8 mouse cellular contexts compared by ENCODE assay signal in the genomic region with DNA sequence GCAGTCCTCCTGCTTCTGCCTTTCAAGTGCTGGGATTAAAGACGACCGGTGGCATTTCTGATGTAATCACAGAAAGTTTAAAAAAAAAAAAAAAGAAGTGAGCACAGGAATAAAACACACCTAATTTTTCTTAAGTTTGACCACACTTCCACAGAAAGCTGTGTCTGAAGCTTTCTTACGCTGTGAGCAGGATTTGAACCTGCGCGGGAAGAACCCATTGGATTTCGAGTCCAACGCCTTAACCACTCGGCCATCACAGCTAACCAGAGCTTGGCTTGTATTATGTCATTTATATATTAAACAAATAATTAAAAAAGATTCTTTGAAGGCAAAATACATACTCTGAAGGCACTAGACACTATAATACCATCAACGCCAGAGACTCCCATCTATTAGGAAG. TPM values are rescaled to one million over a fixed set of nuclear protein-coding genes. Genes with fewer than 3 reads are reported as not detected.
A peak's percentile ranks its signal among the peaks of the same experiment; 100 is the strongest.
DNase-seq lines count a peak whose midpoint lies in the region; ATAC-seq and TF ChIP-seq lines count a peak whose summit lies in the region.

No protein-coding gene starts in this region.

- under 1% methylated on average over 9 of the region's 9 CpGs for WGBS in forebrain, postnatal 0 days
- under 1% methylated on average over 9 of the region's 9 CpGs for WGBS in hindbrain, embryonic 11.5 days

- DNase-seq in T-cell, adult 2 months (ENCODE audit: low spot score) = peak; percentile 63
- peak; percentile 69 for DNase-seq in cerebellum, adult 8-10 months
- DNase-seq in forebrain, postnatal 0 days = peak; percentile 86
- peak; percentile 89 for DNase-seq in hindbrain, embryonic 11.5 days (ENCODE audit: low spot score)
- DNase-seq in layer of hippocampus, postnatal 14 days (ENCODE audit: low spot score in 2 of 2) = peak; percentile 68 to 87
- peak; percentile 89 for DNase-seq in lung, postnatal 36 days
- DNase-seq in retina, postnatal 7 days (ENCODE audit: low read depth, low spot score) = peak; percentile 83
- peak; percentile 81 for DNase-seq in yolk sac, embryonic 10.5 days (ENCODE audit: low spot score)

- no peak overlapping the region for H3K9ac ChIP-seq in forebrain, postnatal 0 days
- no peak overlapping the region for H3K9ac ChIP-seq in hindbrain, embryonic 11.5 days (ENCODE audit: low read depth, low read length)

- H3K27me3 ChIP-seq in forebrain, postnatal 0 days (ENCODE audit: insufficient read depth, low read length) = peaks cover 30% of the 10 kb centered on the region
- peaks cover 19% of the 10 kb centered on the region for H3K27me3 ChIP-seq in hindbrain, embryonic 11.5 days (ENCODE audit: control insufficient read depth, insufficient read depth, low read length)

- peak overlapping the region; percentile 38 for H3K4me3 ChIP-seq in forebrain, postnatal 0 days (ENCODE audit: low read depth, low read length)
- peak overlapping the region; percentile 44 for H3K4me3 ChIP-seq in hindbrain, embryonic 11.5 days (ENCODE audit: low read depth, low read length)

- H3K27ac ChIP-seq in forebrain, postnatal 0 days (ENCODE audit: low read depth, low read length) = no peak overlapping the region
- no peak overlapping the region for H3K27ac ChIP-seq in hindbrain, embryonic 11.5 days (ENCODE audit: low read depth, low read length)

- H3K36me3 ChIP-seq in forebrain, postnatal 0 days (ENCODE audit: insufficient read depth) = no peaks in the 10 kb centered on the region
- no peaks in the 10 kb centered on the region for H3K36me3 ChIP-seq in hindbrain, embryonic 11.5 days (ENCODE audit: control insufficient read depth, insufficient read depth, low read length)

- TF ChIP-seq CTCF in forebrain, postnatal 0 days (IDR thresholded peaks at IDR 0.05; ENCODE audit: low read depth) = no peak

- peaks cover 11% of the 10 kb centered on the region; the same call in 1 of the 2 replicates for H3K4me1 ChIP-seq in forebrain, postnatal 0 days (ENCODE audit: insufficient read depth)
- no peaks in the 10 kb centered on the region for H3K4me1 ChIP-seq in hindbrain, embryonic 11.5 days (replicated peaks; ENCODE audit: control insufficient read depth, insufficient read depth, low read length)

- H3K9me3 ChIP-seq in forebrain, postnatal 0 days (ENCODE audit: low read length) = no peaks in the 10 kb centered on the region
- no peaks in the 10 kb centered on the region for H3K9me3 ChIP-seq in hindbrain, embryonic 11.5 days (ENCODE audit: control insufficient read depth, low read length)

- peak; percentile 69 for ATAC-seq in forebrain, postnatal 0 days
- peak; percentile 60 for ATAC-seq in hindbrain, embryonic 11.5 days (ENCODE audit: low FRiP score)

- peak overlapping the region; percentile 55 for H3K4me2 ChIP-seq in forebrain, postnatal 0 days (ENCODE audit: low read depth)
- H3K4me2 ChIP-seq in hindbrain, embryonic 11.5 days (replicated peaks; ENCODE audit: low read depth, low read length) = peak overlapping the region; percentile 68

RNA-seq across cellular contexts. Expression of gene Prss16, which starts 12.7 kb away (rescaled TPM):
- total RNA-seq in forebrain, postnatal 0 days (2014; rRNA removed) = not detected in 2 replicates
- not detected in 2 replicates for polyA plus RNA-seq in forebrain, postnatal 0 days (2015; fragmentation: Nextera tagmentation; extraction: Ambion mirVana)
- 0.51 TPM in 1 of 2 replicates, not detected in the other for polyA plus RNA-seq in hindbrain, embryonic 11.5 days (2014; fragmentation: Nextera tagmentation; extraction: Ambion mirVana)
- total RNA-seq in layer of hippocampus, postnatal 14 days (2021) = under 1 TPM in 1 of 2 experiments, not detected in 1; 0.46 TPM

RNA-seq across cellular contexts. Expression of gene Hist1h2ah, which starts 13.1 kb away (rescaled TPM):
- 9.2 and 47.2 TPM in 2 replicates for total RNA-seq in forebrain, postnatal 0 days (2014; rRNA removed)
- 1.6 and 1.9 TPM in 2 replicates for polyA plus RNA-seq in forebrain, postnatal 0 days (2015; fragmentation: Nextera tagmentation; extraction: Ambion mirVana)
- 8.4 and 11.9 TPM in 2 replicates for polyA plus RNA-seq in hindbrain, embryonic 11.5 days (2014; fragmentation: Nextera tagmentation; extraction: Ambion mirVana)
- total RNA-seq in layer of hippocampus, postnatal 14 days (2021) = 10 to 100 TPM; 60.0 to 62.5 TPM

RNA-seq across cellular contexts. Expression of gene Hist1h2bk, which starts 13.4 kb away (rescaled TPM):
- total RNA-seq in forebrain, postnatal 0 days (2014; rRNA removed) = 233 and 262 TPM in 2 replicates
- 0.40 TPM in 1 of 2 replicates, not detected in the other for polyA plus RNA-seq in forebrain, postnatal 0 days (2015; fragmentation: Nextera tagmentation; extraction: Ambion mirVana)
- 7.2 and 10.2 TPM in 2 replicates for polyA plus RNA-seq in hindbrain, embryonic 11.5 days (2014; fragmentation: Nextera tagmentation; extraction: Ambion mirVana)
- total RNA-seq in layer of hippocampus, postnatal 14 days (2021) = 10 to 100 TPM; 22.2 to 42.1 TPM

RNA-seq across cellular contexts. Expression of gene Hist1h4i, which starts 18.9 kb away (rescaled TPM):
- total RNA-seq in forebrain, postnatal 0 days (2014; rRNA removed) = 26.4 and 44.9 TPM in 2 replicates
- 4.2 and 5.8 TPM in 2 replicates for polyA plus RNA-seq in forebrain, postnatal 0 days (2015; fragmentation: Nextera tagmentation; extraction: Ambion mirVana)
- 31.2 and 31.4 TPM in 2 replicates for polyA plus RNA-seq in hindbrain, embryonic 11.5 days (2014; fragmentation: Nextera tagmentation; extraction: Ambion mirVana)
- total RNA-seq in layer of hippocampus, postnatal 14 days (2021) = 10 to 100 TPM; 42.3 to 60.3 TPM

RNA-seq across cellular contexts. Expression of gene Hist1h2ag, which starts 20.5 kb away (rescaled TPM):
- total RNA-seq in forebrain, postnatal 0 days (2014; rRNA removed) = 193 and 206 TPM in 2 replicates
- 4.8 and 8.3 TPM in 2 replicates for polyA plus RNA-seq in forebrain, postnatal 0 days (2015; fragmentation: Nextera tagmentation; extraction: Ambion mirVana)
- 58.7 and 60.3 TPM in 2 replicates for polyA plus RNA-seq in hindbrain, embryonic 11.5 days (2014; fragmentation: Nextera tagmentation; extraction: Ambion mirVana)
- 10 to 100 TPM; 26.7 to 27.2 TPM for total RNA-seq in layer of hippocampus, postnatal 14 days (2021)
